Mouse (Mus musculus) liver, postnatal 0 days (tissue): ENCODE measurements around the gene 1110032F04Rik. TPM values are rescaled to one million over a fixed set of nuclear protein-coding genes. Genes with fewer than 3 reads are reported as not detected.
"Not testable (repeated sequence)": the region's sequence is repeated elsewhere in the genome, so short reads cannot be mapped to it uniquely, and the experiment has no call there.

Source experiments
- ATAC-seq: fragments of 200-750 bp; cut with Nextera tagmentation; 2 replicates; pipeline ENCODE4 v1.8.0; 2017; ENCODE audit warnings: mild to moderate bottlenecking, moderate library complexity
- DNase-seq: peaks from one replicate; pipeline ENCODE4 v3.0.0-alpha.2; 2016
- H3K27ac ChIP-seq: fragments of 300-500 bp; sonication (generic); 2 replicates; pipeline ENCODE4 v1.5.1; 2014; ENCODE audit warnings: antibody characterized with exemption, moderate library complexity, mild to moderate bottlenecking, low read depth
- H3K27me3 ChIP-seq: fragments of 300-500 bp; sonication (generic); 2 replicates; pipeline ENCODE4 v1.6.1; 2014; ENCODE audit warnings: low read length, control low read depth, mixed read lengths; ENCODE audit not compliant: insufficient read depth
- H3K36me3 ChIP-seq: fragments of 300-500 bp; sonication (generic); replicated peaks from 2 replicates; pipeline ENCODE4 v1.6.1; 2014; ENCODE audit warnings: mild to moderate bottlenecking, control low read depth, low read length, moderate library complexity, mixed read lengths; ENCODE audit not compliant: insufficient read depth
- H3K4me1 ChIP-seq: fragments of 300-500 bp; sonication (generic); 2 replicates; pipeline ENCODE4 v1.6.1; 2014; ENCODE audit warnings: antibody characterized with exemption, mild to moderate bottlenecking, control low read depth; ENCODE audit not compliant: insufficient read depth
- H3K4me2 ChIP-seq: fragments of 300-500 bp; sonication (generic); 2 replicates; pipeline ENCODE4 v1.6.1; 2014; ENCODE audit warnings: low read depth, mild to moderate bottlenecking, low read length, moderate library complexity, mixed read lengths
- H3K4me3 ChIP-seq: fragments of 300-500 bp; sonication (generic); 2 replicates; pipeline ENCODE4 v1.5.1; 2014; ENCODE audit warnings: low read depth, low read length
- H3K9ac ChIP-seq: fragments of 300-500 bp; sonication (generic); replicated peaks from 2 replicates; pipeline ENCODE4 v1.6.1; 2014; ENCODE audit warnings: mild to moderate bottlenecking, moderate library complexity
- H3K9me3 ChIP-seq: fragments of 300-500 bp; sonication (generic); 2 replicates; pipeline ENCODE4 v1.6.1; 2016; ENCODE audit warnings: mild to moderate bottlenecking, control low read depth, low read length, mixed read lengths
- CTCF ChIP-seq: sonication (generic); IDR thresholded peaks from 2 replicates; pipeline ENCODE4 v1.5.1; 2016; ENCODE audit warnings: antibody characterized with exemption, low read depth
- EP300 ChIP-seq: IDR thresholded peaks from 2 replicates; pipeline ENCODE4 v1.6.1; 2016; ENCODE audit warnings: antibody characterized with exemption, low read depth, mild to moderate bottlenecking
- WGBS: fragments of 180-500 bp; shearing (Covaris S2); extraction: QIAGEN DNeasy Blood & Tissue Kit; methylation state at CpG from one replicate; pipeline ENCODE4 v1.1.7; 2014; ENCODE audit not compliant: insufficient replicate concordance; 5-methylcytosine and 5-hydroxymethylcytosine counted together
- polyA plus RNA-seq: library from polyadenylated mRNA; unstranded; fragments of >200 nt; fragmentation: Nextera tagmentation; extraction: Ambion mirVana; gene quantifications from 2 replicates; pipeline ENCODE4 v1.2.1, GENCODE M21; 2015

The 1110032F04Rik gene
- polyA plus RNA-seq, 1 experiment from 2014 or later = 0.39 TPM

DNA sequence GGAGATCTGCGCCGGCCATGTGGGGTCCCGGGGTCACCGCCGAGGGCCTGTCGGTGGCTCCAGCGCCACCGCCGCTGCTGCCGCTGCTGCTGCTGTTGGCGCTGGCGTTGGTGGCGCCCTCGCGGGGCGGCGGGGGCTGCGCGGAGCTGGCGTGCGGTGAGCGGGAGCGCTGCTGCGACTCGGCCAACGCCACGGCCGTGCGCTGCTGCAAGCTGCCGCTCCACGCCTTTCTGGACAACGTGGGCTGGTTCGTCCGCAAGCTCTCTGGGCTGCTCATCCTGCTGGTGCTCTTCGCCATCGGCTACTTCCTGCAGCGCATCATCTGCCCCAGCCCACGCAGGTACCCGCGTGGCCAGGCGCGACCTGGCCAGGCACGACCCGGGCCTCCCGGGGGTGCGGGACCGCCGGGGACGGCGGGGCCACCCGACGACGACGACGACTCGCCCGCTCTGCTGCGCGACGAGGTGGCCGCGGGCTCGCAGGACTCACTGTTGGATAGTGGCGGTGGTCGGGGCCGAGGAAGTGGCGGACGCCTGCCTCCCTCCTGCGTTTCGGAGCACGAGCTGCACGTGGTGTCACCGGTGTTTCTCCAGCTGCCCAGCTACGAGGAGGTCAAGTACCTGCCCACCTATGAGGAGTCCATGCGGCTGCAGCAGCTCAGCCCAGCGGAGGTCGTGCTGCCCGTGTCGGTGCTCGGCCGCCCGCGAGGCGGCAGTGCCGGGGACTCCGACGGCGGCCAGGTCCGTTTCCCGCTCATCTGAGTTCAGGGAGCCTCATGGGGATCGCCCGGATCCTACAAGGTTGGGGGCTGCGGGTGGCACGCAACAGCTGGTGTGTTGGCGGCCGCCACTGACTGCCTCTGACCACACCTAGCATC, 543 bp downstream of the 1110032F04Rik start:
- peak; percentile 31; the same call in 1 of the 2 replicates for ATAC-seq
- under 1% methylated on average over 89 of the region's 96 CpGs for WGBS

DNA sequence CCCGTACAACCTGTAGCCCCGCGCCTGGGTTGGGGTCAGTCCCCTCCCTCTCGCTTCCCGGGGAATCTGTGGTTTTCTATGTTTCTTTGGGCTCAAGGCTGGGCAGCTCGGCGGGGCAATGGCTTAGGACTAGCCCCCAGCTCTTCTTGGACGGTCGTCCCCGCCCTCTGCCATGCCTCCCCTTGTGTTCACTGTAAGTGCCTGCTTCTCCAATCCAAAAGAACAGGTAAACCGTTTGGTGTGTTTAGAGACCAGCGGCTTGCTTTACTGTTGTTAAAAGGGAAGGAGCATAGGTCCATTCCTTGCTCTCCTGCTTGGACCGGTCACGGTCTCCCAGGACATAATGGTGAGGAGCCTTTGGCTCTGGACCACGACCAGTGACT, 1.2 kb downstream of the 1110032F04Rik start:
- peak overlapping the region; percentile 93 for H3K4me2 ChIP-seq
- peaks cover 16% of the 10 kb centered on the region for H3K4me1 ChIP-seq
- 8% methylated on average over 15 of the region's 15 CpGs for WGBS
- H3K9me3 ChIP-seq = no peaks in the 10 kb centered on the region
- ATAC-seq (no peak), DNase-seq (no peak)
- peak overlapping the region; percentile 57 for H3K4me3 ChIP-seq
- no peaks in the 10 kb centered on the region for H3K36me3 ChIP-seq
- no peak overlapping the region for H3K9ac ChIP-seq
- H3K27me3 ChIP-seq = peaks cover 34% of the 10 kb centered on the region
- H3K27ac ChIP-seq = no peak overlapping the region
- TF ChIP-seq CTCF (no peak), EP300 (no peak)

More for the DNA sequence above, 543 bp downstream of the 1110032F04Rik start:
- Histone ChIP-seq H3K27me3 (peaks cover 34% of the 10 kb centered on the region), H3K9ac (no peak overlapping the region), H3K4me2 (peak overlapping the region; percentile 93), H3K9me3 (no peaks in the 10 kb centered on the region), H3K27ac (no peak overlapping the region), H3K4me3 (peak overlapping the region; percentile 57), H3K4me1 (peaks cover 16% of the 10 kb centered on the region), H3K36me3 (no peaks in the 10 kb centered on the region)
- TF ChIP-seq CTCF (peak; percentile 47), EP300 (no peak)
- peak; percentile 44 for DNase-seq

DNA sequence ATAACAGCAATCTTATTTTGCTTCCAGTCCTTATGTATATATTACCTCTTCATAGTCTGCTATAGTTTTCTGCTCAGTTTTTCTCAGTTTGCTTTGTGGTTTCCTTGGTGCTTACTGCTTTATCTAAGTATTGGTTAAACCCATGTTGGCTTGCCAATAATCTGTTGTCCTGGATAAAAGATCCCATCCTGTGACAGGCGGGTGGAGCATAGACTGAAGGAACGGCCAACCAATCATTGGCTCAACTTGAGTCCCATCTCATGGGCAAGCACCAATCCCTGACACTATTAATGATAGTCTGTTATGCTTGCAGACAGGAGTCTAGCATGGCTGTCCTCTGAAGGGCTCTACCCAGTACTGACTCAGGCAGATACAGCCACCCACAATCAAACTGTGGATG, 4.7 kb downstream of the 1110032F04Rik start:
- no peak for DNase-seq
- H3K4me1 ChIP-seq = peaks cover 14% of the 10 kb centered on the region
- no peaks in the 10 kb centered on the region for H3K36me3 ChIP-seq
- no peak for ATAC-seq
- TF ChIP-seq CTCF (no peak), EP300 (no peak)
- H3K27ac ChIP-seq = no peak overlapping the region
- no peak overlapping the region for H3K4me2 ChIP-seq
- H3K9ac ChIP-seq = no peak overlapping the region
- peaks cover 20% of the 10 kb centered on the region for H3K27me3 ChIP-seq
- no peaks in the 10 kb centered on the region for H3K9me3 ChIP-seq
- H3K4me3 ChIP-seq = no peak overlapping the region
- WGBS = 74% methylated on average over 2 of the region's 2 CpGs

DNA sequence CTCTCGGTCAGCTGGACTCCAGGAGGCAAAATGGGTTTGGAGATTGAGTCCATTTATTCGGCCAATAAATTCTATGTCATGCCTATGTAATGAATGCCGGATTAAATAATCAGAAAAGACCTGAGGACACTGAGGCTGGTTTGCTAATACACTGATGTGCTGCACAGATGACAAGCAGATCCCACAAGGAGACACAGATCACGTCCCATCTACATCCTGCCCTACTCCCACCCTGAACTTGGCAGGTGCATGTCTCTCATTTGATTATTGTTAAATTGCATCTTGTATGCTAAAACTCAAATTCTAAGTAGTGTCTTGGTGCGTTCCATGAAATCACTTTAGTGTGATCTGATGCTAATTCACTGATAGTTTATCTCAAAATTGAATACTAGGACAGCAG, 17.5 kb downstream of the 1110032F04Rik start:
- Histone ChIP-seq H3K9ac (no peak overlapping the region), H3K4me1 (no peaks in the 10 kb centered on the region), H3K27me3 (no peaks in the 10 kb centered on the region), H3K9me3 (no peaks in the 10 kb centered on the region), H3K4me3 (no peak overlapping the region), H3K4me2 (no peak overlapping the region), H3K36me3 (no peaks in the 10 kb centered on the region), H3K27ac (no peak overlapping the region)
- no peak for TF ChIP-seq CTCF
- no peak for TF ChIP-seq EP300
- 82% methylated on average over 5 of the region's 5 CpGs for whole genome bisulfite sequencing
- DNase-seq = no peak
- no peak for ATAC-seq

DNA sequence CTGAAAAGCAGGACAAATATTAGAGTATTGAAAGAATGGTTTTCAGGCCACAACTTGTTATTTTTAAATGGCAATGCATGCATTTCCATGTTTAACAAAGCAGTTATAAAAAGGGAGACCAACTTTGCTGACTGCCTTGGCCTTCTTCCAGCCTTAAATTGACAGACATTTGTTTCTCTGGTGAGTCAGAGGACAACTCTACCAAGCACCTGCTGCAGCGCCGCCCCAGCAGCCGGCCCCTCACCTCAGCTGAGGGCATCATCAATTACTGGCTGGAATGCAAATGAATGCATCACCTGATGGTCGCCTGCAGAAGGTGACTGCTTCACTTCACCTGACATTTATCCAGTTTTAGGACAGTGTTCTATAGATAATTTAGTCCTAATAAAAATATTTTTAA, 26.0 kb downstream of the 1110032F04Rik start:
- Histone ChIP-seq H3K4me3 (no peak overlapping the region), H3K9me3 (no peaks in the 10 kb centered on the region), H3K27me3 (no peaks in the 10 kb centered on the region), H3K36me3 (peaks cover 3% of the 10 kb centered on the region; the same call in 1 of the 2 replicates), H3K4me1 (no peaks in the 10 kb centered on the region), H3K9ac (no peak overlapping the region), H3K4me2 (no peak overlapping the region), H3K27ac (no peak overlapping the region)
- 77% methylated on average over 4 of the region's 4 CpGs for WGBS
- no peak for ATAC-seq
- DNase-seq = no peak
- TF ChIP-seq EP300 = no peak

DNA sequence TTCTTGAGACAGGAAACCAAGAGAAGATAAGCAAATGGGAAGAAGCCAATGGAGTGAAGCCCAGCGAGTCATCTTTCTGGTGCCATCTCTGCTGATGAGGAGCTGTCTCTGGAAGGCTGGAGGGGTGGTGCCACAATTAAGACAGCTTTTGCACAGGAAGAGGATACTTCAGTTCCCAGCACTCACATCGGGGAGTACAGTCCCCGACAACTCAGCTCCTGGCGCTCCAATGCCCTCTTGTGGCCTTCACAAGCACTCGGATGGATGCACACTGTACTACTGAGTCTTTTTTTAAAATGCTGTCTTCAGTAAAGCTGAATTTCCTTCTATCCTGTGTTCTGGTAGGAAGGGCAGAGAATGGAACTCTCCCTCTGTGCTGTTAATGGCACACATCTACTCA, 27.8 kb downstream of the 1110032F04Rik start:
- Histone ChIP-seq H3K27ac (no peak overlapping the region), H3K36me3 (peaks cover 3% of the 10 kb centered on the region; the same call in 1 of the 2 replicates), H3K9me3 (no peaks in the 10 kb centered on the region), H3K9ac (no peak overlapping the region), H3K4me3 (no peak overlapping the region), H3K27me3 (no peaks in the 10 kb centered on the region), H3K4me2 (no peak overlapping the region), H3K4me1 (no peaks in the 10 kb centered on the region)
- ATAC-seq (no peak), DNase-seq (no peak)
- TF ChIP-seq CTCF (0 out of 2 replicates have a peak, but pooled peaks have one; percentile 9), EP300 (no peak)
- WGBS = 85% methylated on average over 5 of the region's 5 CpGs

DNA sequence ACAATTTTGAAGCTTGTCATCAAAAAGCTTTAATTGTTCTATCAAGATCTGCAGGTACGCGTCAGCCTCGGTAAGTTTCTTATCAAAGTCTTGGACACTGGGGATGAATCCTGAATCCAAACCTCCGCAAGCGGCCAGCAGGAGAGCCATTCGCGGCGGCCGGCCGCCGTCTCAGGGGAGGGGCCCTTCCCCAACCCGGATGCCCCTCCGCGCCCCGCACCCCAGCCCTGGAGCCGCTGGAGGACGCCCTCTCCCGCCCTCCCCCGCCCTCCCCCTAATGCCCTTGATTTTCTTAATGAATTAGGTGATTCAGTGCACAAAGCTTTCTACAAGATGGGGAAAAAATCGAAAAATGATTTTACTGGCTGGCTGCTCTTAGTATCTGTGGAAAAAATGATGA, 33.2 kb downstream of the 1110032F04Rik start:
- H3K36me3 ChIP-seq, H3K27me3 ChIP-seq, H3K9me3 ChIP-seq, H3K4me2 ChIP-seq, DNase-seq, H3K4me3 ChIP-seq, H3K9ac ChIP-seq, H3K27ac ChIP-seq, H3K4me1 ChIP-seq: not testable (repeated sequence)
- 92% methylated on average over 19 of the region's 20 CpGs for WGBS
- ATAC-seq = 0 out of 2 replicates have a peak, but pooled peaks have one; percentile 57
